Mouse (Mus musculus): ENCODE data around the gene Rsl24d1. TPM values are rescaled to one million over a fixed set of nuclear protein-coding genes. Genes with fewer than 3 reads are reported as not detected.

Rsl24d1 gene
- polyA plus RNA-seq, 1 experiment = 24.5 TPM

- Histone ChIP-seq H3K27me3 (replicated peaks; ENCODE audit: control insufficient read depth, insufficient read depth, low read length) (no peaks in the 10 kb centered on the region), H3K4me3 (ENCODE audit: insufficient read depth, low read depth, low read length) (no peak overlapping the region), H3K36me3 (ENCODE audit: control insufficient read depth, insufficient read depth, low read length) (no peaks in the 10 kb centered on the region), H3K27ac (ENCODE audit: insufficient read depth, low read depth, low read length) (no peak overlapping the region), H3K4me1 (ENCODE audit: control insufficient read depth, insufficient read depth, low read length) (no peaks in the 10 kb centered on the region)
- DNase-seq = no peak
- TF ChIP-seq POLR2A (IDR thresholded peaks at IDR 0.05; ENCODE audit: low read depth, low read length) (no peak), CTCF (conservative IDR thresholded peaks at IDR 0.05; ENCODE audit: insufficient read depth, insufficient read length, low read depth, low read length) (no peak)
- 59% methylated on average over 8 of the region's 8 CpGs for WGBS
These were observed 26.1 kb upstream of the Rsl24d1 start for GRCm38 (mm10) chr9:73087121-73087520.

DNA sequence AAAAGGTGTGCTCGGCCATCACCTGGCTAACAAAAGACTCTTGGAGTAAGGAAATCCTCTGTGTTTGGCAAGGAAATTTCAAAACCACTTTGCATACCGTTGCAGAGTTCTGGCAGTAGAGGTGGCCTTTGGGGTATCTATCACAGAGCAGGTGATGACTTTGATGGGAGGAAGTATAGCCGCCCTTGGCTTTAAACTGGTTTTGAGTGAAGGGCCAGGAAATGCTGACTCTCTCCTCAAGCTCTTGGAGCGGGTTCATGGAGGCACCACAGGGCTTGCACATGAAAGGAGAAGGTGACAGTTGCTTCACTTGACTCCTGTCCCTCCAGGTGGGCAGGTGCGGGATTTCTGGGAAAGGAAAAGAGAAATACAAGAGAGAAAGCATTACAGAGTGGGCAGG, 25.6 kb upstream of the Rsl24d1 start:
- H3K36me3 ChIP-seq (ENCODE audit: control insufficient read depth, insufficient read depth, low read length) = no peaks in the 10 kb centered on the region
- H3K4me1 ChIP-seq (ENCODE audit: control insufficient read depth, insufficient read depth, low read length) = no peaks in the 10 kb centered on the region
- H3K27ac ChIP-seq (ENCODE audit: insufficient read depth, low read depth, low read length) = no peak overlapping the region
- WGBS = 83% methylated on average over 5 of the region's 5 CpGs
- no peak overlapping the region for H3K4me3 ChIP-seq (ENCODE audit: insufficient read depth, low read depth, low read length)
- DNase-seq = no peak
- no peaks in the 10 kb centered on the region for H3K27me3 ChIP-seq (replicated peaks; ENCODE audit: control insufficient read depth, insufficient read depth, low read length)
- no peak for TF ChIP-seq POLR2A (IDR thresholded peaks at IDR 0.05; ENCODE audit: low read depth, low read length)
- no peak for TF ChIP-seq CTCF (conservative IDR thresholded peaks at IDR 0.05; ENCODE audit: insufficient read depth, insufficient read length, low read depth, low read length)

- DNase-seq = no peak
These were observed 23.9 kb upstream of the Rsl24d1 start for GRCm38 (mm10) chr9:73089222-73089920.

DNA sequence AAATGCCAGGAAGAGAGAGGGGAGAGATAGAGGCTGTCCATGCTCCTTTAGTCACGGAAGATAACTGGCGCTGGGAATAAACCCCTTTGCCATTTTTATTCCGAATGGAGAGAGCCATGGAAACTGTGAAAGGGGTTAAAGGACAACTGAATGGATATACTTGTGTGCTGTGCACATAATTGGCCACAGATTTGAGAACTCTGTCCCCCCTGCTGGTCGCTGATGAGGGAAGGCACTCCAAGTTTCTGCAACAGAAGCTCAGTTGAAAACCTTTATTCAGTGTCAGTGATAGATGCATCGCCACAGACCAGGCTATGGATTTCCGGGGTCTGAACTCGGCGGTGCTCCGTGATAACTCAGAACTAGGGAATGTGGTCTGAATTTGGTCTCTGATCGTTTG, 23.1 kb upstream of the Rsl24d1 start:
- 85% methylated on average over 10 of the region's 10 CpGs for WGBS
- Histone ChIP-seq H3K36me3 (ENCODE audit: control insufficient read depth, insufficient read depth, low read length) (no peaks in the 10 kb centered on the region), H3K27ac (ENCODE audit: insufficient read depth, low read depth, low read length) (no peak overlapping the region), H3K27me3 (replicated peaks; ENCODE audit: control insufficient read depth, insufficient read depth, low read length) (no peaks in the 10 kb centered on the region), H3K4me3 (ENCODE audit: insufficient read depth, low read depth, low read length) (no peak overlapping the region), H3K4me1 (ENCODE audit: control insufficient read depth, insufficient read depth, low read length) (no peaks in the 10 kb centered on the region; the same call in 1 of the 2 replicates)
- DNase-seq = no peak
- TF ChIP-seq CTCF (conservative IDR thresholded peaks at IDR 0.05; ENCODE audit: insufficient read depth, insufficient read length, low read depth, low read length) (no peak), POLR2A (IDR thresholded peaks at IDR 0.05; ENCODE audit: low read depth, low read length) (no peak)

More at GRCm38 (mm10) chr9:73089222-73089920, 23.9 kb upstream of the Rsl24d1 start:
- H3K27me3 ChIP-seq (replicated peaks; ENCODE audit: control insufficient read depth, insufficient read depth, low read length) = no peaks in the 10 kb centered on the region
- H3K4me1 ChIP-seq (ENCODE audit: control insufficient read depth, insufficient read depth, low read length) = no peaks in the 10 kb centered on the region
- H3K4me3 ChIP-seq (ENCODE audit: insufficient read depth, low read depth, low read length) = no peak overlapping the region
- H3K36me3 ChIP-seq (ENCODE audit: control insufficient read depth, insufficient read depth, low read length) = no peaks in the 10 kb centered on the region
- TF ChIP-seq CTCF (conservative IDR thresholded peaks at IDR 0.05; ENCODE audit: insufficient read depth, insufficient read length, low read depth, low read length) (no peak), POLR2A (IDR thresholded peaks at IDR 0.05; ENCODE audit: low read depth, low read length) (no peak)
- WGBS = 68% methylated on average over 16 of the region's 16 CpGs
- no peak overlapping the region for H3K27ac ChIP-seq (ENCODE audit: insufficient read depth, low read depth, low read length)

GRCm38 (mm10) chr9:73091747-73092146, 21.5 kb upstream of the Rsl24d1 start:
- no peak overlapping the region for H3K27ac ChIP-seq (ENCODE audit: insufficient read depth, low read depth, low read length)
- peak; percentile 44 for TF ChIP-seq CTCF (conservative IDR thresholded peaks at IDR 0.05; ENCODE audit: insufficient read depth, insufficient read length, low read depth, low read length)
- no peak for TF ChIP-seq POLR2A (IDR thresholded peaks at IDR 0.05; ENCODE audit: low read depth, low read length)
- H3K36me3 ChIP-seq (ENCODE audit: control insufficient read depth, insufficient read depth, low read length) = no peaks in the 10 kb centered on the region
- H3K27me3 ChIP-seq (replicated peaks; ENCODE audit: control insufficient read depth, insufficient read depth, low read length) = no peaks in the 10 kb centered on the region
- DNase-seq = peak; percentile 66
- no peaks in the 10 kb centered on the region; the same call in 1 of the 2 replicates for H3K4me1 ChIP-seq (ENCODE audit: control insufficient read depth, insufficient read depth, low read length)
- 0% methylated on average over 1 of the region's 1 CpGs for WGBS
- H3K4me3 ChIP-seq (ENCODE audit: insufficient read depth, low read depth, low read length) = no peak overlapping the region

- H3K4me3 ChIP-seq (ENCODE audit: insufficient read depth, low read depth, low read length) = no peak overlapping the region
- no peak overlapping the region for H3K27ac ChIP-seq (ENCODE audit: insufficient read depth, low read depth, low read length)
- no peaks in the 10 kb centered on the region for H3K27me3 ChIP-seq (replicated peaks; ENCODE audit: control insufficient read depth, insufficient read depth, low read length)
- H3K4me1 ChIP-seq (ENCODE audit: control insufficient read depth, insufficient read depth, low read length) = no peaks in the 10 kb centered on the region; the same call in 1 of the 2 replicates
- TF ChIP-seq POLR2A (IDR thresholded peaks at IDR 0.05; ENCODE audit: low read depth, low read length) = no peak
- TF ChIP-seq CTCF (conservative IDR thresholded peaks at IDR 0.05; ENCODE audit: insufficient read depth, insufficient read length, low read depth, low read length) = no peak
- no peaks in the 10 kb centered on the region for H3K36me3 ChIP-seq (ENCODE audit: control insufficient read depth, insufficient read depth, low read length)
- WGBS = 29% methylated on average over 17 of the region's 17 CpGs
- DNase-seq = no peak
These were observed 18.6 kb upstream of the Rsl24d1 start for GRCm38 (mm10) chr9:73094580-73094979.

DNA sequence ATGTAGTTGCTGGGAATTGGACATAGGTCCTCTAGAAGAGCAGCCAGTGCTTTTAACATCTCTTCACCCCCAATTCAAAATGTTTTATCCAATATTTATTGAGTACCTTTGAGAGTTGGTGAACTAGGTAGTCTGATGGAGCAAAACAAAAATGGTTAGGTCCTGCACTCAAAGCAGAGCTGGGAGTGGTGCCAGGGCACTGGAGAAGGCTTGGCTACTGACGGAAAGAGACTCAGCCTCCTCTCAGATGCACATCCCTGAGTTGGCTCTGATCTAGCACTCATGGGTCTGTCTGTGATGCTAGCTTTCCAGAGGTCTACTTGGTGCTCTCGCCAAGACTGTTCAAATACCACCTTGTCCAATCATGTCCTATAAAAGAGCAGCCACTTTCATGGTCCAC, 15.3 kb upstream of the Rsl24d1 start:
- Histone ChIP-seq H3K4me1 (ENCODE audit: control insufficient read depth, insufficient read depth, low read length) (no peaks in the 10 kb centered on the region; the same call in 1 of the 2 replicates), H3K27ac (ENCODE audit: insufficient read depth, low read depth, low read length) (no peak overlapping the region), H3K27me3 (replicated peaks; ENCODE audit: control insufficient read depth, insufficient read depth, low read length) (no peaks in the 10 kb centered on the region), H3K36me3 (ENCODE audit: control insufficient read depth, insufficient read depth, low read length) (no peaks in the 10 kb centered on the region), H3K4me3 (ENCODE audit: insufficient read depth, low read depth, low read length) (no peak overlapping the region)
- no peak for DNase-seq
- no peak for TF ChIP-seq CTCF (conservative IDR thresholded peaks at IDR 0.05; ENCODE audit: insufficient read depth, insufficient read length, low read depth, low read length)
- TF ChIP-seq POLR2A (IDR thresholded peaks at IDR 0.05; ENCODE audit: low read depth, low read length) = no peak
- WGBS = 78% methylated on average over 2 of the region's 2 CpGs
